Mouse (Mus musculus): ENCODE results near the gene Olfr574. TPM values are rescaled to one million over a fixed set of nuclear protein-coding genes. Genes with fewer than 3 reads are reported as not detected.

The Olfr574 gene
- total and polyA plus RNA-seq, 3 experiments, result not detected

DNA sequence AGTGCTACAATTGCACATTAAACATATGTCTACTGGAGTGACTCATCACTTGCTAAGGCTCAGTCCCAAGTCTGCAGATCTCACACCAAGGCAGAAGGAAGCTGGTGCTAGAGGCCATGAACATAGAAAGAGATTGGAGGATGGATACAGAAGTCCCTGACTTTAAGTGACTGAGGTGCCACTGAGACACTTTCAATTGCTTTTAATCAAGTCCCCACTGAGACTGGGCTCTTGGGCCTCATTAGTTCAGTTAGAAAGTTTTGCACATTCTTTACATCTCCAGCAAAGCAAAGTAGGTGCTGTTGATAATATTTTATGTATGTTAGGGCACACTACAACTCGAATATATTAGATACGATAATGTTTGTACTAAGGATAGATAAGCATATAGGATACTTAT is 27.6 kb downstream of the Olfr574 start, which contains the start of gene Olfr577:
Olfr577 (minus strand) TSS at position 101 of the 400 bp plus-strand sequence.
- Histone ChIP-seq H3K79me2 (ENCODE audit: control insufficient read depth, insufficient read depth, low read length, poor library complexity) (no peaks in the 10 kb centered on the region), H3K4me3 (ENCODE audit: control insufficient read depth in 1 of 2, insufficient read depth in 1 of 2, low read depth in 2 of 2, low read length in 2 of 2) (no peak within 1 kb of the TSS), H3K4me1 (ENCODE audit: control insufficient read depth in 1 of 2, insufficient read depth in 2 of 2, low read length in 2 of 2) (no peaks in the 10 kb centered on the region), H3K27me3 (ENCODE audit: control insufficient read depth in 1 of 2, insufficient read depth in 2 of 2, low read length in 2 of 2) (no peaks in the 10 kb centered on the region), H3K9ac (ENCODE audit: control insufficient read depth, low read depth, low read length, poor library complexity, severe bottlenecking) (no peak within 1 kb of the TSS), H3K9me3 (replicated peaks; ENCODE audit: insufficient read depth, low read length) (no peaks in the 10 kb centered on the region), H3K27ac (ENCODE audit: control insufficient read depth, low read depth, low read length) (no peak within 1 kb of the TSS), H3K36me3 (ENCODE audit: control insufficient read depth in 1 of 2, insufficient read depth in 2 of 2, low read length in 2 of 2) (no peaks in the 10 kb centered on the region)
- no peak for TF ChIP-seq MAZ (IDR thresholded peaks at IDR 0.05; ENCODE audit: low read depth, low read length)
- no peak for TF ChIP-seq CHD2 (IDR thresholded peaks at IDR 0.05; ENCODE audit: low read length)
- TF ChIP-seq NRF1 (IDR thresholded peaks at IDR 0.05; ENCODE audit: insufficient read depth, low read depth, low read length, poor library complexity, severe bottlenecking), result no peak
- no peak for TF ChIP-seq JUND (IDR thresholded peaks at IDR 0.05; ENCODE audit: low read depth, low read length)
- TF ChIP-seq CHD1 (IDR thresholded peaks at IDR 0.05; ENCODE audit: low read depth, low read length), result no peak
- TF ChIP-seq POLR2AphosphoS2 (IDR thresholded peaks at IDR 0.05; ENCODE audit: low read length), result no peak
- no peak for TF ChIP-seq RCOR1 (IDR thresholded peaks at IDR 0.05; ENCODE audit: low read depth, low read length)
- no peak for TF ChIP-seq EP300 (IDR thresholded peaks at IDR 0.05; ENCODE audit: low read depth in 1 of 2, low read length in 2 of 2)
- DNase-seq (ENCODE audit: low read depth, low spot score), result no peak

DNA sequence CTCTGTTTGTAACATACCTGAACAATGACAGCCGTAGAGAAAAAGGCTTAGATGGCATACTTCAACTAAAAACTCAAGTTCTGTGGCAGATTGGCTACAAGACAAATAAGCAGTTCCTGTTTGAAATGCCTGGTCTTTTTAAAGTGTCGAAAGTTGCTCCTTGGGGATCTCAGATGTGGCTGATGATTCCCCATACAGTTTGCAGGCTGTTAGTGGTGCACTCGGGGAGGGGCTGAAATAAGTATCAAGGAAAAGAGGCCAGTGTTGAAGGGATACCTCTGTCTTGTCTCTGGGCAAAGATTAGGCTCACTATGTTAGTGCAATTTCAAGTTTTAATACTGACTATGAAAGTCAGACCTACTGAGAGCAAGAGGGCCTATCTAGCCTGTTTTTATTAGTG is 41.0 kb downstream of the Olfr574 start, which contains the start of gene Olfr578:
Olfr578 (minus strand) TSS at position 101 of the 400 bp plus-strand sequence.
- DNase-seq (ENCODE audit: low read depth, low spot score), result no peak

More for the DNA sequence above, 41.0 kb downstream of the Olfr574 start, which contains the start of gene Olfr578:
- H3K4me1 ChIP-seq (ENCODE audit: control insufficient read depth in 1 of 2, insufficient read depth in 2 of 2, low read length in 2 of 2), result no peaks in the 10 kb centered on the region
- no peaks in the 10 kb centered on the region for H3K9me3 ChIP-seq (replicated peaks; ENCODE audit: insufficient read depth, low read length)
- H3K27ac ChIP-seq (ENCODE audit: control insufficient read depth, low read depth, low read length), result no peak within 1 kb of the TSS
- H3K79me2 ChIP-seq (ENCODE audit: control insufficient read depth, insufficient read depth, low read length, poor library complexity), result no peaks in the 10 kb centered on the region
- H3K36me3 ChIP-seq (ENCODE audit: control insufficient read depth in 1 of 2, insufficient read depth in 2 of 2, low read length in 2 of 2), result no peaks in the 10 kb centered on the region
- TF ChIP-seq MYB (IDR thresholded peaks at IDR 0.05; ENCODE audit: low read depth, low read length) (no peak), TCF12 (IDR thresholded peaks at IDR 0.05; ENCODE audit: low read depth, low read length) (no peak), TAL1 (IDR thresholded peaks at IDR 0.05; ENCODE audit: low read length) (no peak), TBP (IDR thresholded peaks at IDR 0.05; ENCODE audit: low read depth, low read length) (no peak), MAZ (IDR thresholded peaks at IDR 0.05; ENCODE audit: low read depth, low read length) (no peak), JUND (IDR thresholded peaks at IDR 0.05; ENCODE audit: low read depth, low read length) (no peak), GABPA (IDR thresholded peaks at IDR 0.05; ENCODE audit: low read depth, low read length) (no peak), ZC3H11A (IDR thresholded peaks at IDR 0.05; ENCODE audit: low read depth, low read length) (no peak), ELF1 (IDR thresholded peaks at IDR 0.05; ENCODE audit: low read depth, low read length) (no peak), MYC (IDR thresholded peaks at IDR 0.05; ENCODE audit: low read depth, low read length) (no peak), CHD2 (IDR thresholded peaks at IDR 0.05; ENCODE audit: low read length) (no peak), POLR2AphosphoS5 (IDR thresholded peaks at IDR 0.05; ENCODE audit: borderline replicate concordance, low read depth, low read length) (no peak), MAX (IDR thresholded peaks at IDR 0.05; ENCODE audit: low read length) (no peak), CHD1 (IDR thresholded peaks at IDR 0.05; ENCODE audit: low read depth, low read length) (no peak), MEF2A (IDR thresholded peaks at IDR 0.05; ENCODE audit: extremely low read depth, insufficient replicate concordance, low read depth, low read length, poor library complexity, severe bottlenecking) (no peak), CTCF (IDR thresholded peaks at IDR 0.05 in 2 of 3, conservative IDR thresholded peaks at IDR 0.05 in 1 of 3; ENCODE audit: control insufficient read depth in 1 of 3, insufficient read depth in 1 of 3, low read depth in 2 of 3, low read length in 3 of 3, poor library complexity in 1 of 3, severe bottlenecking in 1 of 3) (no peak)
- H3K27me3 ChIP-seq (ENCODE audit: control insufficient read depth in 1 of 2, insufficient read depth in 2 of 2, low read length in 2 of 2), result no peaks in the 10 kb centered on the region
- no peak within 1 kb of the TSS for H3K4me3 ChIP-seq (ENCODE audit: control insufficient read depth in 1 of 2, insufficient read depth in 1 of 2, low read depth in 2 of 2, low read length in 2 of 2)
- H3K9ac ChIP-seq (ENCODE audit: control insufficient read depth, low read depth, low read length, poor library complexity, severe bottlenecking), result no peak within 1 kb of the TSS

Other genes starting within 250 kb of the Olfr574 start
- gene Olfr558, start 246.3 kb upstream of the Olfr574 start, total RNA-seq (2012; rRNA removed), result not detected in 2 replicates
- not detected for gene Olfr558, start 246.3 kb upstream of the Olfr574 start, polyA plus RNA-seq (2012; ENCODE audit: insufficient read depth in 1 of 2, insufficient read length in 2 of 2, low read depth in 1 of 2, low replicate concordance in 2 of 2, missing spikeins in 1 of 2)
- not detected in 2 replicates for gene Olfr33, start 229.4 kb upstream of the Olfr574 start, total RNA-seq (2012; rRNA removed)
- not detected for gene Olfr33, start 229.4 kb upstream of the Olfr574 start, polyA plus RNA-seq (2012; ENCODE audit: insufficient read depth in 1 of 2, insufficient read length in 2 of 2, low read depth in 1 of 2, low replicate concordance in 2 of 2, missing spikeins in 1 of 2)
- not detected in 2 replicates for gene Olfr559, start 221.0 kb upstream of the Olfr574 start, total RNA-seq (2012; rRNA removed)
- not detected for gene Olfr559, start 221.0 kb upstream of the Olfr574 start, polyA plus RNA-seq (2012; ENCODE audit: insufficient read depth in 1 of 2, insufficient read length in 2 of 2, low read depth in 1 of 2, low replicate concordance in 2 of 2, missing spikeins in 1 of 2)
- not detected in 2 replicates for gene Olfr560, start 189.1 kb upstream of the Olfr574 start, total RNA-seq (2012; rRNA removed)
- not detected for gene Olfr560, start 189.1 kb upstream of the Olfr574 start, polyA plus RNA-seq (2012; ENCODE audit: insufficient read depth in 1 of 2, insufficient read length in 2 of 2, low read depth in 1 of 2, low replicate concordance in 2 of 2, missing spikeins in 1 of 2)
- not detected in 2 replicates for gene Olfr78, start 189.0 kb upstream of the Olfr574 start, total RNA-seq (2012; rRNA removed)
- gene Olfr78, start 189.0 kb upstream of the Olfr574 start, polyA plus RNA-seq (2012; ENCODE audit: insufficient read depth in 1 of 2, insufficient read length in 2 of 2, low read depth in 1 of 2, low replicate concordance in 2 of 2, missing spikeins in 1 of 2), result not detected
- gene Olfr561, start 177.2 kb upstream of the Olfr574 start, total RNA-seq (2012; rRNA removed), result not detected in 2 replicates
- gene Olfr561, start 177.2 kb upstream of the Olfr574 start, polyA plus RNA-seq (2012; ENCODE audit: insufficient read depth in 1 of 2, insufficient read length in 2 of 2, low read depth in 1 of 2, low replicate concordance in 2 of 2, missing spikeins in 1 of 2), result not detected
- not detected in 2 replicates for gene Olfr564, start 145.0 kb upstream of the Olfr574 start, total RNA-seq (2012; rRNA removed)
- gene Olfr564, start 145.0 kb upstream of the Olfr574 start, polyA plus RNA-seq (2012; ENCODE audit: insufficient read depth in 1 of 2, insufficient read length in 2 of 2, low read depth in 1 of 2, low replicate concordance in 2 of 2, missing spikeins in 1 of 2), result not detected
- not detected in 2 replicates for gene Olfr566, start 89.7 kb upstream of the Olfr574 start, total RNA-seq (2012; rRNA removed)
- not detected for gene Olfr566, start 89.7 kb upstream of the Olfr574 start, polyA plus RNA-seq (2012; ENCODE audit: insufficient read depth in 1 of 2, insufficient read length in 2 of 2, low read depth in 1 of 2, low replicate concordance in 2 of 2, missing spikeins in 1 of 2)
- gene Olfr568, start 71.3 kb upstream of the Olfr574 start, total RNA-seq (2012; rRNA removed), result not detected in 2 replicates
- not detected for gene Olfr568, start 71.3 kb upstream of the Olfr574 start, polyA plus RNA-seq (2012; ENCODE audit: insufficient read depth in 1 of 2, insufficient read length in 2 of 2, low read depth in 1 of 2, low replicate concordance in 2 of 2, missing spikeins in 1 of 2)
- not detected in 2 replicates for gene Olfr569, start 57.6 kb upstream of the Olfr574 start, total RNA-seq (2012; rRNA removed)
- not detected for gene Olfr569, start 57.6 kb upstream of the Olfr574 start, polyA plus RNA-seq (2012; ENCODE audit: insufficient read depth in 1 of 2, insufficient read length in 2 of 2, low read depth in 1 of 2, low replicate concordance in 2 of 2, missing spikeins in 1 of 2)
- not detected in 2 replicates for gene Olfr570, start 53.9 kb upstream of the Olfr574 start, total RNA-seq (2012; rRNA removed)
- not detected for gene Olfr570, start 53.9 kb upstream of the Olfr574 start, polyA plus RNA-seq (2012; ENCODE audit: insufficient read depth in 1 of 2, insufficient read length in 2 of 2, low read depth in 1 of 2, low replicate concordance in 2 of 2, missing spikeins in 1 of 2)
- not detected in 2 replicates for gene Olfr571, start 30.9 kb upstream of the Olfr574 start, total RNA-seq (2012; rRNA removed)
- gene Olfr571, start 30.9 kb upstream of the Olfr574 start, polyA plus RNA-seq (2012; ENCODE audit: insufficient read depth in 1 of 2, insufficient read length in 2 of 2, low read depth in 1 of 2, low replicate concordance in 2 of 2, missing spikeins in 1 of 2), result not detected
- gene Olfr572, start 24.1 kb upstream of the Olfr574 start, total RNA-seq (2012; rRNA removed), result not detected in 2 replicates
- not detected for gene Olfr572, start 24.1 kb upstream of the Olfr574 start, polyA plus RNA-seq (2012; ENCODE audit: insufficient read depth in 1 of 2, insufficient read length in 2 of 2, low read depth in 1 of 2, low replicate concordance in 2 of 2, missing spikeins in 1 of 2)
- gene Olfr573-ps1, start 5.9 kb upstream of the Olfr574 start, total RNA-seq (2012; rRNA removed), result not detected in 2 replicates
- gene Olfr573-ps1, start 5.9 kb upstream of the Olfr574 start, polyA plus RNA-seq (2012; ENCODE audit: insufficient read depth in 1 of 2, insufficient read length in 2 of 2, low read depth in 1 of 2, low replicate concordance in 2 of 2, missing spikeins in 1 of 2), result not detected
- not detected in 2 replicates for gene Olfr575, start 10.3 kb downstream of the Olfr574 start, total RNA-seq (2012; rRNA removed)
- gene Olfr575, start 10.3 kb downstream of the Olfr574 start, polyA plus RNA-seq (2012; ENCODE audit: insufficient read depth in 1 of 2, insufficient read length in 2 of 2, low read depth in 1 of 2, low replicate concordance in 2 of 2, missing spikeins in 1 of 2), result not detected
- gene Olfr576, start 14.2 kb downstream of the Olfr574 start, total RNA-seq (2012; rRNA removed), result not detected in 2 replicates
- not detected for gene Olfr576, start 14.2 kb downstream of the Olfr574 start, polyA plus RNA-seq (2012; ENCODE audit: insufficient read depth in 1 of 2, insufficient read length in 2 of 2, low read depth in 1 of 2, low replicate concordance in 2 of 2, missing spikeins in 1 of 2)
- not detected in 2 replicates for gene Olfr577, start 27.5 kb downstream of the Olfr574 start, total RNA-seq (2012; rRNA removed)
- gene Olfr577, start 27.5 kb downstream of the Olfr574 start, polyA plus RNA-seq (2012; ENCODE audit: insufficient read depth in 1 of 2, insufficient read length in 2 of 2, low read depth in 1 of 2, low replicate concordance in 2 of 2, missing spikeins in 1 of 2), result not detected
- not detected in 2 replicates for gene Olfr578, start 40.9 kb downstream of the Olfr574 start, total RNA-seq (2012; rRNA removed)
- gene Olfr578, start 40.9 kb downstream of the Olfr574 start, polyA plus RNA-seq (2012; ENCODE audit: insufficient read depth in 1 of 2, insufficient read length in 2 of 2, low read depth in 1 of 2, low replicate concordance in 2 of 2, missing spikeins in 1 of 2), result not detected
- gene Olfr582, start 89.6 kb downstream of the Olfr574 start, total RNA-seq (2012; rRNA removed), result not detected in 2 replicates
- gene Olfr582, start 89.6 kb downstream of the Olfr574 start, polyA plus RNA-seq (2012; ENCODE audit: insufficient read depth in 1 of 2, insufficient read length in 2 of 2, low read depth in 1 of 2, low replicate concordance in 2 of 2, missing spikeins in 1 of 2), result not detected
- not detected in 2 replicates for gene Olfr583, start 102.8 kb downstream of the Olfr574 start, total RNA-seq (2012; rRNA removed)
- gene Olfr583, start 102.8 kb downstream of the Olfr574 start, polyA plus RNA-seq (2012; ENCODE audit: insufficient read depth in 1 of 2, insufficient read length in 2 of 2, low read depth in 1 of 2, low replicate concordance in 2 of 2, missing spikeins in 1 of 2), result not detected
- gene Olfr584, start 133.4 kb downstream of the Olfr574 start, total RNA-seq (2012; rRNA removed), result not detected in 2 replicates
- not detected for gene Olfr584, start 133.4 kb downstream of the Olfr574 start, polyA plus RNA-seq (2012; ENCODE audit: insufficient read depth in 1 of 2, insufficient read length in 2 of 2, low read depth in 1 of 2, low replicate concordance in 2 of 2, missing spikeins in 1 of 2)
- gene Olfr585, start 149.3 kb downstream of the Olfr574 start, total RNA-seq (2012; rRNA removed), result not detected in 2 replicates
- gene Olfr585, start 149.3 kb downstream of the Olfr574 start, polyA plus RNA-seq (2012; ENCODE audit: insufficient read depth in 1 of 2, insufficient read length in 2 of 2, low read depth in 1 of 2, low replicate concordance in 2 of 2, missing spikeins in 1 of 2), result not detected
- gene Olfr586, start 177.2 kb downstream of the Olfr574 start, total RNA-seq (2012; rRNA removed), result not detected in 2 replicates
- gene Olfr586, start 177.2 kb downstream of the Olfr574 start, polyA plus RNA-seq (2012; ENCODE audit: insufficient read depth in 1 of 2, insufficient read length in 2 of 2, low read depth in 1 of 2, low replicate concordance in 2 of 2, missing spikeins in 1 of 2), result not detected
- not detected in 2 replicates for gene Olfr588-ps1, start 192.4 kb downstream of the Olfr574 start, total RNA-seq (2012; rRNA removed)
- gene Olfr588-ps1, start 192.4 kb downstream of the Olfr574 start, polyA plus RNA-seq (2012; ENCODE audit: insufficient read depth in 1 of 2, insufficient read length in 2 of 2, low read depth in 1 of 2, low replicate concordance in 2 of 2, missing spikeins in 1 of 2), result not detected
- gene Olfr589, start 207.9 kb downstream of the Olfr574 start, total RNA-seq (2012; rRNA removed), result not detected in 2 replicates
- gene Olfr589, start 207.9 kb downstream of the Olfr574 start, polyA plus RNA-seq (2012; ENCODE audit: insufficient read depth in 1 of 2, insufficient read length in 2 of 2, low read depth in 1 of 2, low replicate concordance in 2 of 2, missing spikeins in 1 of 2), result not detected
- not detected in 2 replicates for gene Olfr591, start 229.9 kb downstream of the Olfr574 start, total RNA-seq (2012; rRNA removed)
- gene Olfr591, start 229.9 kb downstream of the Olfr574 start, polyA plus RNA-seq (2012; ENCODE audit: insufficient read depth in 1 of 2, insufficient read length in 2 of 2, low read depth in 1 of 2, low replicate concordance in 2 of 2, missing spikeins in 1 of 2), result not detected
- gene Olfr592, start 236.3 kb downstream of the Olfr574 start, total RNA-seq (2012; rRNA removed), result not detected in 2 replicates
- gene Olfr592, start 236.3 kb downstream of the Olfr574 start, polyA plus RNA-seq (2012; ENCODE audit: insufficient read depth in 1 of 2, insufficient read length in 2 of 2, low read depth in 1 of 2, low replicate concordance in 2 of 2, missing spikeins in 1 of 2), result not detected

All from MEL (cell line).